Mouse (Mus musculus) adrenal gland, adult 18-20 months (tissue): ENCODE data around the gene Gramd1b. TPM values are rescaled to one million over a fixed set of nuclear protein-coding genes. Genes with fewer than 3 reads are reported as not detected.
A peak's percentile ranks its signal among the peaks of the same experiment; 100 is the strongest.

Experiments used
- DNase-seq, 2 experiments: peaks; one replicate each; pipeline ENCODE4 v3.0.0; 2021 to 2022; ENCODE audit warnings: low spot score in 2 of 2
- total RNA-seq, 2 experiments: library from RNA; stranded (reverse); gene quantifications; 1 replicate in 1 of 2; 2 replicates in 1 of 2; pipeline ENCODE4 v1.2.3; 2021

The Gramd1b gene
- total RNA-seq, 2 experiments from 2014 or later: 440 to 1,090 TPM

DNA sequence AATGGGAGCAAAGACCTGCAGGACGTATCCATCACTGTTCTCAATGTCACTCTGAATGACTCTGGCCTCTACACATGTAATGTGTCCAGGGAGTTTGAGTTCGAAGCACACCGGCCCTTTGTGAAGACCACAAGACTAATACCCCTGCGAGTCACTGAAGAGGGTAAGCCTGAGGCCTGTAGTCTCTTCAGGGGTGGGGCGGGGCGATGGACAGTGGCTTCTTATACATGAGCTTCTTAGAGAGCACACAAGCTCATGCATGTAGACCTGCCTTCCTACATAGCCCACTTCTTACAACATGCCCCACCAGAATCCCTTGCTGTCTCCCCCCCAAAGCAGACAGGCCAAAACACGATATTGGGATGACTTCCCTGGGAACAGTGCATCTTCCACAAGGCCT is 251.7 kb downstream of the Gramd1b start:
- DNase-seq: no peak

GRCm38 (mm10) chr9:40277671-40278070 is 253.5 kb downstream of the Gramd1b start:
- no peak for DNase-seq

DNA sequence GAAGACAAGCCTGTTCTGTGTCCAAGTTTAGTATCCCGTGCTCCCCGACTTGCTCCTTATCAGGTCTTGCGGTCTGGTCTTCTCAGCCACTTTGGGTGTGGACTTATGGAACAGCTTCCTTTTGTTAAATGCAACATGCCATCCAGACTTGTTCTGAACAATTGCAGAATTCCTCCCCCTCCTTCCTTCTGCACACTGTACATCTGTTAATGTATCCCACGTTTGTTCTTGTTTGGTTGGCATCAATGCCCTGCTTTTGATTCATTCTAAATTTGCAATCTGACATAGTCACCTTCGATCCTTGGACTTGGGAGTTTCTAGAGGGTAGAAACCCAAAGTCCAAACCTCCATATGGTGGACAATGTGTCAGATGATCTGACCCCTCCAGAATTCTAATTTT is 255.3 kb downstream of the Gramd1b start:
- DNase-seq: no peak

DNA sequence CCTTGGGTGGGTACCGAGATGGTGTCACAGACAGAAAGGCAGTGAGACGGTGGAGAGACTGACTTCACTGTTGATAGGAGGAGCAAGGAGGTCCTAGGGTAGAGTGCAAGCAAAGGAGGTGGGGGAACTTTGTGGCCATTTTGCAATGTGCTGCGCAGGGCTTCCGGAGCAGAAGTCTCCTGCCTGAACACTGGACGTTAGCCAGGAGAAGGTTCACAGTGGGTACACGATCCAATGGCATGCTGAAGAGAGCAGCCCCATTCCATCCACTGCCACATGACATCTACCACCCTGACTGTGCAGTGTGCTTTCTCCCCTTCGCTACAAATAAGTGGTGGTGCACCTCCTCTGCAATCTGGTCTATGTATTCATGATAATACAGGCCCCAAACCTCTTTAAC is 258.4 kb downstream of the Gramd1b start:
- DNase-seq: no peak

DNA sequence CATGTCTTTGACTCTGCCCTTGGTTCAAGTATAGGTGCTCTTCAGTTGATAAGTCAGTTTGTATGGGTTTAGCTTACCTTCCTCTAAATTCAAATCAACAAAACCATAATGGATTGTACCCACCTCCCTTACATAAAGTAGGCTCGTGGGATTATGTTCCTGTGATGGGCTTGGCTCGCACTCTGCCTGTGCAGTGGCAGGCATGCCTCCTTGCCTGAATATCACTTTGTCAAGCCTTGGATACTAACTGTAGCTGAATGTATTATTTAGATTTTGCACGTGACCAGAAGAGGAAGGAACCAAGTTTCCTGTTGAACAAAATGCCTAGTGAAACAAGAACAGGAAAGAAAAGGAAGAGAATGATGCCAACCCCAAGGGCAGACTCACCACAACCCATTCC is 260.1 kb downstream of the Gramd1b start:
- DNase-seq: no peak

DNA sequence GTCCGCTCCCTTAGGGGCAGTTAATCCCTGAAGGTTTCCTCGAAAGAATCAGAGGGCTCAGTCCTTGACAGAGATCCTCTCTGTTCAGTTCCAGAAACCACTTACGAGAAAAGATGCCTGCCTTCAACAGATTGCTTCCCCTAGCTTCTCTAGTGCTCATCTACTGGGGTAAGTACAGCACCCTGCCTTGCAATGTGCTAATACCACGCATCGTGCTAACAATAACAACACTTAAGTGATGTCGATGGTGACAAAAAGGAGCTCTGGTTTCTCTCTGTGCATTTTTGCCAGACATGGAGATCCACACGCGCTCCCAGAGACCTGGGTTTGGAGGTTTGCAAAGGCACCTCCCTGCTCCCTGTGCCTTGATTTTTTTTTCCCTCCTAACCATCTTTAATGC is 261.3 kb downstream of the Gramd1b start:
- DNase-seq: no peak

GRCm38 (mm10) chr9:40269103-40269861 is 261.9 kb downstream of the Gramd1b start, which contains the start of gene Scn3b:
Scn3b (plus strand) TSS chr9:40269217.
- peak in 1 of 2 experiments; percentile 32 for DNase-seq

DNA sequence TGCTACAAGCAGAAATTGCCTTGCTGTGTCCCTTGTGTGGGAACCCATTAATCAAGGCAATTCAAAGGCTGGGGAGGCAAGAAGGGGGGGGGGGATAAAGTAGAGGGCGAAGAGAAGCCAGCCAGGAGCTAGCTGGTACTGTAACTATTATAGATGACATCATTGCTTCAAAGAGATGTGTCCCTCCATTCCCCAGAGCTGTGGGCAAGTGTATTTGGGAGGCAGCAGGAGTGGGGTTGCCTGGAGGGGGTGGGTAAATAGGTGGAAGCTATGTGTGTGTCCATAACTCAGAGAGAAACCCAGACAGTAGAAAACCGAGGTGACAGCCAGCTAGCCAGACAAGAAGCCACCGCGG is 262.5 kb downstream of the Gramd1b start:
- DNase-seq: no peak

- no peak for DNase-seq
Measured at GRCm38 (mm10) chr9:40268040-40268747, 263.0 kb downstream of the Gramd1b start.

DNA sequence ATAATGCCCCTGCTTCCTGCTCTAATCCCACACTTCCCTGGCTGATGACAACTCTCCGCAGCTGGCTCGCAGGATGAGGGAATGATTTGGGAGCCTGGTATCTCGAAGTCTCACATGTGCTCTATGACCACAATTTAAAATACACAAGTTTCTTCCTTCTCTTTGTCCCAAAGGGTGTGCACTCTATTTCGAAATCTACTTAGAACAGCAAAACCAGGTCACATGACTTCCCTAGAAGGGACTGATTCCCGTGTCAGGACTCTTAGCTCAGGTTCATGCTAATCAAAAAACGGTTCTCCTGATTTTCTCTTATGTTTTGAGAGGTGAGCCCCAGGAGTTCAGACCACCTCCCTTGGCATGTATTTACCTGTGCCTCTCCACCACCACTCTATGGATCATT is 267.3 kb downstream of the Gramd1b start:
- DNase-seq: no peak

- DNase-seq: no peak
Measured at GRCm38 (mm10) chr9:40252459-40252858, 278.7 kb downstream of the Gramd1b start.

DNA sequence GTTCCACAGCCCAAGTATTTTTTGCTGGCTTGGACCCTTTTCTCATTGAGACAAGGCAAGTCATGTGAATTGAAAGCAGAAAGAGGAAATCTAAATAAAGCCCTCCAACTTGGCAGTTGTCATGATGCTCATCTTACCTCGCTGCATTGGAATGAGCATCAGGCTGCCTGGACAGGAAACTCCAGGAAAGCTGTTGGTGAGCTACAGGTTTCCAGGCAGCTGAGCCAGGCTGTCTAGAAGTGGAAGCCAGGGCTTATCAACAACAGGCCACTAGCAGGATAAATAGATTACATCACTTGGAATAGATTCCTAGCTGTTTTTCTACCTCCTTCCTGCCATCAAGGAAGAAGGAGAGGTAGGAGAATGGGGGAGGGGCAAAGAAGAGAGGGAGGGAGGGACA is 282.1 kb downstream of the Gramd1b start:
- no peak for DNase-seq

DNA sequence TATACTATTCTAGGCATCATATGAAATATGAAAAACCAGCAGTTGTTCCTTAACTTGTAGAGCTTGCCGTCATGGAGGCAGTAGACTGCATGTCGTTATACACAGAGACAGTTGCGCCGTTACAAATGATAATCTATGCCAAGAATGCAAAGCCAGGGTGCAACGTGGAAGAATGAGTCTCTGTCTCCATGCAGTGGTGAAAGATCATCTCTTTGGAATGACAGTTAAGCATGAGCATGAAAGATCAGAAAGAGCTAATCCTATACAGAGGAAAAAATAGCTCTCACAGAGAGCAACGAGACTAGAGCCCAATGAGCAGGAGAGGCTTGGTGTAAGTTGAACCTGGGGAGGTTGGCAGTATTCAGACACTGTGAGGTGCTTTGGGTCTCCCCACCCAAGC is 284.5 kb downstream of the Gramd1b start:
- DNase-seq: no peak

GRCm38 (mm10) chr9:40245974-40246665 is 285.1 kb downstream of the Gramd1b start:
- DNase-seq: no peak

DNA sequence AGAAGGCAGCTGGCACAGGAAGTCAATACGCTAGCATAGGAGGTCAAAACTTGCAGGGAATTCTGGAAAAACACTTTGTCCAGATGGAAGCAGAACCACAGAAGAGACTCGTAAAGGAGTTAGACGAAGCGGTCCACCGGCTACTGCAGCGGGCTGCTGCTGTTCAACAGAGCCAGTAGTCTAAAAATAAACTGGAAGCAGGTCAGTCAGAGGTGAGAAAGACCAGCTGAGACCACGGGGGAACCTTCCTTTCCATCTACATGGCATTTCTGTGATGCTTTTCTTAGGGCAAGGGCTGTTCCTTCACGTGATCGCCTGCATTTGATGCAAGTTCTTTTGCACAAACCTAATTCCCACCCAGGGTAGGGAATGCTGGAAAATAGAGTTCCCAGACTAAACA is 285.7 kb downstream of the Gramd1b start:
- DNase-seq: no peak

Other genes with a start within 250 kb of the Gramd1b start
- gene Gm21915, start 139.2 kb upstream of the Gramd1b start, total RNA-seq: not detected
- 1 to 10 TPM; 5.2 to 8.1 TPM for gene Clmp, start 154.6 kb upstream of the Gramd1b start, total RNA-seq